Mouse (Mus musculus): ENCODE measurements around the gene Banf2.
A peak's percentile ranks its signal among the peaks of the same experiment; 100 is the strongest.

The Banf2 gene

GRCm38 (mm10) chr2:144025361-144025760, 7.5 kb upstream of the Banf2 start:
- DNase-seq (ENCODE audit: low spot score in 2 of 2): no peak

- DNase-seq (ENCODE audit: low spot score in 2 of 2): no peak
Measured at GRCm38 (mm10) chr2:144026456-144026855, 6.4 kb upstream of the Banf2 start.

- no peak for DNase-seq (ENCODE audit: low spot score in 2 of 2)
Measured at GRCm38 (mm10) chr2:144030791-144031190, 2.1 kb upstream of the Banf2 start.

GRCm38 (mm10) chr2:144044726-144045125, 11.9 kb downstream of the Banf2 start:
- DNase-seq (ENCODE audit: low spot score in 2 of 2): peak; percentile 89 to 91

- DNase-seq (ENCODE audit: low spot score in 2 of 2): peak; percentile 58 to 66
Measured at GRCm38 (mm10) chr2:144045756-144046560, 13.1 kb downstream of the Banf2 start.

GRCm38 (mm10) chr2:144046916-144047315, 14.1 kb downstream of the Banf2 start:
- DNase-seq (ENCODE audit: low spot score in 2 of 2): peak in 1 of 2 experiments; percentile 32

- DNase-seq (ENCODE audit: low spot score in 2 of 2): no peak
Measured at GRCm38 (mm10) chr2:144050146-144050680, 17.4 kb downstream of the Banf2 start.

- DNase-seq (ENCODE audit: low spot score in 2 of 2): no peak
Measured at GRCm38 (mm10) chr2:144050861-144051260, 18.0 kb downstream of the Banf2 start.

- peak; percentile 90 to 91 for DNase-seq (ENCODE audit: low spot score in 2 of 2)
Measured at GRCm38 (mm10) chr2:144052410-144053065, 19.7 kb downstream of the Banf2 start.

GRCm38 (mm10) chr2:144057735-144058134, 24.9 kb downstream of the Banf2 start:
- no peak for DNase-seq (ENCODE audit: low spot score in 2 of 2)

- no peak for DNase-seq (ENCODE audit: low spot score in 2 of 2)
Measured at GRCm38 (mm10) chr2:144061701-144062100, 28.8 kb downstream of the Banf2 start.

GRCm38 (mm10) chr2:144065499-144065898, 32.6 kb downstream of the Banf2 start:
- no peak for DNase-seq (ENCODE audit: low spot score in 2 of 2)

- no peak for DNase-seq (ENCODE audit: low spot score in 2 of 2)
Measured at GRCm38 (mm10) chr2:144069663-144070062, 36.8 kb downstream of the Banf2 start.

GRCm38 (mm10) chr2:144070479-144070878, 37.6 kb downstream of the Banf2 start:
- DNase-seq (ENCODE audit: low spot score in 2 of 2): no peak

- no peak for DNase-seq (ENCODE audit: low spot score in 2 of 2)
Measured at GRCm38 (mm10) chr2:144072642-144073041, 39.8 kb downstream of the Banf2 start.

GRCm38 (mm10) chr2:144074059-144074458, 41.2 kb downstream of the Banf2 start:
- no peak for DNase-seq (ENCODE audit: low spot score in 2 of 2)

- DNase-seq (ENCODE audit: low spot score in 2 of 2): no peak
Measured at GRCm38 (mm10) chr2:144076625-144077024, 43.8 kb downstream of the Banf2 start.

- no peak for DNase-seq (ENCODE audit: low spot score in 2 of 2)
Measured at GRCm38 (mm10) chr2:144078897-144079296, 46.0 kb downstream of the Banf2 start.

GRCm38 (mm10) chr2:144086183-144086847, 53.5 kb downstream of the Banf2 start:
- no peak for DNase-seq (ENCODE audit: low spot score in 2 of 2)

- no peak for DNase-seq (ENCODE audit: low spot score in 2 of 2)
Measured at GRCm38 (mm10) chr2:144087899-144088584, 55.2 kb downstream of the Banf2 start.

GRCm38 (mm10) chr2:144092767-144093166, 59.9 kb downstream of the Banf2 start:
- no peak for DNase-seq (ENCODE audit: low spot score in 2 of 2)

GRCm38 (mm10) chr2:144094721-144095120, 61.9 kb downstream of the Banf2 start:
- no peak for DNase-seq (ENCODE audit: low spot score in 2 of 2)
